Mouse (Mus musculus) kidney, adult 2 months (tissue): Measurements from ENCODE around the gene Pcgf5.

ENCODE experiments used
- CTCF ChIP-seq: fragments of 200-500 bp; conservative IDR thresholded peaks from 2 replicates; pipeline ENCODE4 v1.5.1; 2011; ENCODE audit warnings: low read depth, mild to moderate bottlenecking, control low read depth, low read length, moderate library complexity, mixed read lengths; ENCODE audit not compliant: insufficient read depth, insufficient read length
- POLR2A ChIP-seq: fragments of 200-500 bp; IDR thresholded peaks from one replicate; pipeline ENCODE4 v1.6.1; 2011; ENCODE audit warnings: low read depth, low read length, control low read depth

- TF ChIP-seq CTCF (no peak), POLR2A (no peak)
Observed at GRCm38 (mm10) chr19:36451731-36452130, 103.6 kb downstream of the Pcgf5 start.
